Mouse (Mus musculus) liver (tissue): ENCODE data around the gene Zfp963.
A peak's percentile ranks its signal among the peaks of the same experiment; 100 is the strongest.
"Not testable (repeated sequence)": the region's sequence is repeated elsewhere in the genome, so short reads cannot be mapped to it uniquely, and the experiment has no call there.

Experiments used
- DNase-seq: peaks from one replicate; pipeline ENCODE4 v3.0.0-alpha.2; 2020; ENCODE audit warnings: mixed read lengths

Zfp963 gene

DNA sequence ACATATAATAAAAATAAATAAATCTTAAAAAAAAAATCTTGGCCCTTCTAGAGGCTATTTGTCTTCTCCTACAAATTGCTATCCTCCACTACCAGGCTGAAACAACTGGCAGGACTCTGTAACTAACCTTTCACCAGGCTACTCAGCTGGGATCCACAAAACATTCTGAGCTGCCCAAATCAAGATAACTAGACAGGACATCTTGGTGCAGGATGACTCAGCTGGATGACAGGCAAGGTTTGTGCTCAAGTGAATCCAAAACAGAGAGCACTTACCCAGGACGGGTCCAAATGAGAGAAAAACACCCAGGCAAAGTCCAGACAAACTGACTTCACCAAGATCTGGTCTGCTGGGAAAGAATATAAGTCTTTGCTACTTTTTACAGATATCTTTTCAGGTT lies 14.3 kb downstream of the Zfp963 start:
- DNase-seq: no peak

- no peak for DNase-seq
Observed at GRCm38 (mm10) chr8:69717232-69717580, 32.6 kb downstream of the Zfp963 start.

DNA sequence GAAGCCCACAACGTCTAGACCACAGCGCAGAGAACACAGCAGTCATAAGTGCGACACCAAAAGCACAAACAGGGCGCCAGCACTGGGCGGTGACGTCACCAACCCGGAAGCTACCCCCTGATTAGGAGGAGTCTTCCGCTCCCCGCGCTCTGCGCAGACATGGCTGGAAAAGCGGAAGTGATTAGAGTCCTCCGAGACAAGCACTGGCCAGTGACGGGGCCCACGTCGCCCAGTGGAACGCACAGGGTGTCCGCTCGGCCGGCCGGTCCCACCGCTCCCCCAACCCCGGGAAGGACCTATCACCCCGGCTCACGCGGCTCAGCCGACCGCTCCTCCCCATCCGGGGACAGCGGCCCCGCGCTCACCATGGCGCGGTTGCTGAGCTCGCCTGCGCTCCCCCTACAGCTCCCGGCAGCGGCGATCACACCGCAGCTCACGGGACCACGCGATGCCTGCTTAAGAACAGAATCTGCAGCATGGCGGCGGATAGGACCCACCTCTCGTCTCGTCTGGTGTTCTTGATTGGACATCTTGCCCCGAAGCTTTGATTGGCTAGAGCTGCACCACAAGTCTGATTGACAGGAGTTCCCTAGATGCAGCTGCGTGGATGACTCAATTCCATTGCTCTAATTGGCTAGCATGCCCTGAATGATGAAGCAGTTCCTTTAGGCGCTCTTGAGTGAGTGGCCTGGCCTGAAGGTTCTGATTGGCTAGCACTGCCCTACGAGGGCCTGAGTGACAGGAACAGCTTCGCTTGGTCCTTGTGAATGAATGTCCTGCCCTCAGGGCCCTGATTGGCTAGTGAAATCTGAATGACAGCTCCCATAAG lies 33.2 kb downstream of the Zfp963 start:
- peak; percentile 94 for DNase-seq

DNA sequence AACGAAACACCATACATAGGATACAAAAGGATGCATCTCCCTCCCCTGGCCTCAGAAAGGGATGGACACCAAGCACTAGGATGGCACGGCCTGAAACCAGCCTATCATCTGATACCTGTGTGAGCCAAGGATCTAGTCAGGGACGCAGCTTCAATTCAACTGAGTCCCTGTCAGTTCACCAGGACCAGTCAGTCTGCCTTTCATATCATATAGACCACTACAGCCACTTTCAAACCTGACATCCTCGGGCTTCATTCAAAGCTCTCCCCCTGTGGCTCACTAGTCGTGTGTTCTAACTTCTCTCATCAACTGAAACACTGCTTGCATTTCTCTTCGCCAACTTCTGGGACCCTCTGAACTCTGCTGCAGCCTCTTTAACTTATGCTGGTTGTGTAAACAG lies 34.4 kb downstream of the Zfp963 start:
- no peak for DNase-seq

GRCm38 (mm10) chr8:69713516-69713915 lies 36.3 kb downstream of the Zfp963 start:
- no peak for DNase-seq

- DNase-seq: not testable (repeated sequence)
Observed at GRCm38 (mm10) chr8:69710624-69711023, 39.1 kb downstream of the Zfp963 start, which contains the start of gene Zfp869. TSS of gene Zfp869 (minus strand) at chr8:69710724.

- no peak for DNase-seq
Observed at GRCm38 (mm10) chr8:69701810-69702209, 48.0 kb downstream of the Zfp963 start.
